Mouse (Mus musculus): ENCODE measurements around the gene Gm28230. TPM values are rescaled to one million over a fixed set of nuclear protein-coding genes. Genes with fewer than 3 reads are reported as not detected.

Gm28230 gene
- total and polyA plus RNA-seq, 3 experiments: not detected

DNA sequence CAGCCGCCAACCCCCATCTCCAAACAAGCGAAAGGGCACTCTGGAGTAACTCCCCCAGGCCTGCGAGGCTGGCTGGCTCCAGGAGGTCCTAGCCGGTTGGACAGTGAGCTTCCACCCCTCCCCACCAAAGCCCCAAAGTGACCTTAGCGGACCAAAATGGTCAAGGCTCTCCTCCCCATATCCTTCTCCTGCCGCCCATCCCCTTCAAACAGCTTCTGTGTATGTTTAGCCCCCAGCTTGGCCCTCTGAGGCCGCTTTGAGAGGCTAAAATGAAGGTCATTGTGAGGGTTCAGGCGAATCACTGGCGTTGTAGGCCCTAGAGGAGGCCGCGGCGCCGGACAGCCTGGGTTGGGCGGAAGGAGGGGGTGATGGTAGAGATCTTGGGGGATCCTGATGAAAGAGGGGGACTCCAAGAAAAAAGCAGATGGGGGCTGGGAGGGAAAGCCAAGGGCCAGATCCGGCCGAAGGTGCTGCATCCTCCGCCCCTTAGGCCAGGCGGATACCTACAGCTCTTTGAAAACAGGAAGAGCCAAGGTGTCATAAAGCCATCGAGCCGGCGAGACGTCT is 25.9 kb upstream of the Gm28230 start:
- H3K27me3 ChIP-seq (ENCODE audit: control insufficient read depth in 1 of 2, insufficient read depth in 2 of 2, low read length in 2 of 2): no peaks in the 10 kb centered on the region; a peak in 1 of 4 replicates
- no peaks in the 10 kb centered on the region for H3K36me3 ChIP-seq (ENCODE audit: control insufficient read depth in 1 of 2, insufficient read depth in 2 of 2, low read length in 2 of 2)
- H3K79me2 ChIP-seq (ENCODE audit: control insufficient read depth, insufficient read depth, low read length, poor library complexity): peaks cover 6% of the 10 kb centered on the region; the same call in 1 of the 2 replicates
- TF ChIP-seq HCFC1 (IDR thresholded peaks at IDR 0.05; ENCODE audit: low read depth, low read length): no peak
- no peak for TF ChIP-seq RAD21 (IDR thresholded peaks at IDR 0.05; ENCODE audit: low read depth, low read length)
- TF ChIP-seq ZKSCAN1 (IDR thresholded peaks at IDR 0.05; ENCODE audit: low read depth, low read length): no peak
- no peak for TF ChIP-seq ELF1 (IDR thresholded peaks at IDR 0.05; ENCODE audit: low read depth, low read length)
- no peak for TF ChIP-seq CHD1 (IDR thresholded peaks at IDR 0.05; ENCODE audit: low read depth, low read length)
- no peak for TF ChIP-seq SMC3 (IDR thresholded peaks at IDR 0.05; ENCODE audit: low read depth, low read length)
- no peak for TF ChIP-seq MAX (IDR thresholded peaks at IDR 0.05; ENCODE audit: low read length)
- TF ChIP-seq GABPA (IDR thresholded peaks at IDR 0.05; ENCODE audit: low read depth, low read length): no peak
- TF ChIP-seq ZNF384 (IDR thresholded peaks at IDR 0.05; ENCODE audit: low read depth, low read length): no peak
- TF ChIP-seq SIN3A (IDR thresholded peaks at IDR 0.05; ENCODE audit: low read length): no peak
- TF ChIP-seq TAL1 (IDR thresholded peaks at IDR 0.05; ENCODE audit: low read length): no peak
- no peak for TF ChIP-seq POLR2A (IDR thresholded peaks at IDR 0.05; ENCODE audit: control insufficient read depth in 1 of 2, insufficient read depth in 1 of 2, low read depth in 1 of 2, low read length in 2 of 2, poor library complexity in 1 of 2)
- TF ChIP-seq TBP (IDR thresholded peaks at IDR 0.05; ENCODE audit: low read depth, low read length): no peak
- no peak for TF ChIP-seq KAT2A (conservative IDR thresholded peaks at IDR 0.05; ENCODE audit: low read depth, low read length)
- TF ChIP-seq JUND (IDR thresholded peaks at IDR 0.05; ENCODE audit: low read depth, low read length): no peak
- no peak for TF ChIP-seq NELFE (IDR thresholded peaks at IDR 0.05; ENCODE audit: low read depth, low read length)
- no peak for TF ChIP-seq ETS1 (IDR thresholded peaks at IDR 0.05; ENCODE audit: low read depth, low read length)
- no peak overlapping the region for H3K9ac ChIP-seq (ENCODE audit: control insufficient read depth, low read depth, low read length, poor library complexity, severe bottlenecking)
- H3K4me1 ChIP-seq (ENCODE audit: control insufficient read depth in 1 of 2, insufficient read depth in 2 of 2, low read length in 2 of 2): no peaks in the 10 kb centered on the region
- no peak for DNase-seq (ENCODE audit: low read depth, low spot score)
- no peaks in the 10 kb centered on the region for H3K9me3 ChIP-seq (replicated peaks; ENCODE audit: insufficient read depth, low read length)
- no peak overlapping the region for H3K4me3 ChIP-seq (ENCODE audit: control insufficient read depth in 1 of 2, insufficient read depth in 1 of 2, low read depth in 2 of 2, low read length in 2 of 2)
- H3K27ac ChIP-seq (ENCODE audit: control insufficient read depth, low read depth, low read length): no peak overlapping the region

DNA sequence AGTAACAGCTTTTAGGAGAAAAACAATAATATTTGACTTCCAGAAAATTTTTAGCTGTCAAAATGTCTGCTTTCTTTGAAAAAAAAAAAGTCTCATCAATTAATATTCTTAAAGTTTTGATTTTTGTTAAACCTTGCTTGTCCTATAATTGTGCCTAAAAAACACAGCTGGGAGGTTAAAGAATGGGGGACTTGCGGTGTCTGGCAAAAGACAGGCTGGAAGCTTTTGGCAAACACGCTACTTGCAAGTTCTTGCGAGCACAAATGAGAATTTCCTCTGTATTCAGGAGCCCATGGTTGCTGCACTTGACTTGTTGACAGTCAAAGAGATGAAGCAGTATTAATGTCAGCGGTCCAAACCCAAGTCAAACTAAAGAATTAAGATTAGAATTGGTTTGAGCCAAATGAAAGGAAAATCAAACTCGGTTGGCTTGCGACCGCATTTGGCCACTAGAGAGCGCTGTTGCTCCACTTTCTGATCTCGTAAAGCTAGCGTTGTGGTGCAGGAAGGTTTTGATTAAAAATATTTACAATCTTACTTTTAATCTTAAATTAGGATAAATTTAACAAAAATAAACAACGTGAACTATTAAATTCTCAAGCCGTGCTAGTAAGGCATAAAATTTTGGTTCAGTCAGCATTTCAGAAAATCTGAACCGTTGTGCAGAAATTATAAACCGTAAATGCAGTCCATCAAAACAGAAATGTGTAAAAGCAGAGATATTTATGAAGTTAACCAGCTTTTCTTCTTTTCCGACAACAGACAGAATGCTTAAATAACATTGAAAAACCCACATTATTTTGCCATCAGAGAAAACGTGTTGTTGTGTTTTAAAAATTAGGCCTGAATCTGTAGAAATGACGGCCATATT is 24.3 kb upstream of the Gm28230 start:
- no peak overlapping the region for H3K4me3 ChIP-seq (ENCODE audit: control insufficient read depth in 1 of 2, insufficient read depth in 1 of 2, low read depth in 2 of 2, low read length in 2 of 2)
- TF ChIP-seq MAFK (IDR thresholded peaks at IDR 0.05; ENCODE audit: borderline replicate concordance, low read depth, low read length) (no peak), USF2 (IDR thresholded peaks at IDR 0.05; ENCODE audit: borderline replicate concordance in 1 of 2, insufficient read depth in 1 of 2, low read depth in 1 of 2, low read length in 2 of 2) (no peak), TBP (IDR thresholded peaks at IDR 0.05; ENCODE audit: low read depth, low read length) (no peak), RAD21 (IDR thresholded peaks at IDR 0.05; ENCODE audit: low read depth, low read length) (peak; percentile 98), SMC3 (IDR thresholded peaks at IDR 0.05; ENCODE audit: low read depth, low read length) (peak; percentile 77), ZC3H11A (IDR thresholded peaks at IDR 0.05; ENCODE audit: low read depth, low read length) (peak; percentile 87), CTCF (IDR thresholded peaks at IDR 0.05 in 2 of 3, conservative IDR thresholded peaks at IDR 0.05 in 1 of 3; ENCODE audit: control insufficient read depth in 1 of 3, insufficient read depth in 1 of 3, low read depth in 2 of 3, low read length in 3 of 3, poor library complexity in 1 of 3, severe bottlenecking in 1 of 3) (peak; percentile 93 to 95 (median 95))
- peak; percentile 68 for DNase-seq (ENCODE audit: low read depth, low spot score)
- H3K9ac ChIP-seq (ENCODE audit: control insufficient read depth, low read depth, low read length, poor library complexity, severe bottlenecking): no peak overlapping the region
- no peaks in the 10 kb centered on the region for H3K9me3 ChIP-seq (replicated peaks; ENCODE audit: insufficient read depth, low read length)
- peaks cover 0 to 2% of the 10 kb centered on the region in 2 experiments; a peak in 1 of 4 replicates for H3K36me3 ChIP-seq (ENCODE audit: control insufficient read depth in 1 of 2, insufficient read depth in 2 of 2, low read length in 2 of 2)
- H3K79me2 ChIP-seq (ENCODE audit: control insufficient read depth, insufficient read depth, low read length, poor library complexity): peaks cover 6% of the 10 kb centered on the region; the same call in 1 of the 2 replicates
- H3K27ac ChIP-seq (ENCODE audit: control insufficient read depth, low read depth, low read length): no peak overlapping the region
- H3K27me3 ChIP-seq (ENCODE audit: control insufficient read depth in 1 of 2, insufficient read depth in 2 of 2, low read length in 2 of 2): no peaks in the 10 kb centered on the region
- no peaks in the 10 kb centered on the region; a peak in 2 of 4 replicates for H3K4me1 ChIP-seq (ENCODE audit: control insufficient read depth in 1 of 2, insufficient read depth in 2 of 2, low read length in 2 of 2)
